Mouse (Mus musculus) heart, embryonic 12.5 days (tissue): Measurements from ENCODE around the gene Por. TPM values are rescaled to one million over a fixed set of nuclear protein-coding genes. Genes with fewer than 3 reads are reported as not detected.

Experiments
- ATAC-seq: fragments of 200-750 bp; cut with Nextera tagmentation; 2 replicates; pipeline ENCODE4 v1.8.0; 2017; ENCODE audit warnings: moderate TSS enrichment, moderate library complexity; ENCODE audit not compliant: insufficient number of reproducible peaks, low FRiP score
- H3K27ac ChIP-seq: fragments of 300-500 bp; sonication (generic); 2 replicates; pipeline ENCODE4 v1.5.1; 2016; ENCODE audit warnings: mild to moderate bottlenecking, moderate library complexity; ENCODE audit not compliant: poor library complexity, severe bottlenecking
- H3K27me3 ChIP-seq: fragments of 300-500 bp; sonication (generic); replicated peaks from 2 replicates; pipeline ENCODE4 v1.6.1; 2016; ENCODE audit warnings: mild to moderate bottlenecking, moderate library complexity
- H3K36me3 ChIP-seq: fragments of 300-500 bp; sonication (generic); 2 replicates; pipeline ENCODE4 v1.6.1; 2016; ENCODE audit warnings: mild to moderate bottlenecking, moderate library complexity
- H3K4me1 ChIP-seq: fragments of 300-500 bp; sonication (generic); replicated peaks from 2 replicates; pipeline ENCODE4 v1.6.1; 2016; ENCODE audit warnings: mild to moderate bottlenecking
- H3K4me2 ChIP-seq: fragments of 300-500 bp; sonication (generic); 2 replicates; pipeline ENCODE4 v1.6.1; 2016; ENCODE audit warnings: mild to moderate bottlenecking, moderate library complexity
- H3K4me3 ChIP-seq: fragments of 300-500 bp; sonication (generic); 2 replicates; pipeline ENCODE4 v1.5.1; 2016; ENCODE audit warnings: mild to moderate bottlenecking
- H3K9ac ChIP-seq: fragments of 300-500 bp; sonication (generic); 2 replicates; pipeline ENCODE4 v1.6.1; 2016; ENCODE audit warnings: mild to moderate bottlenecking, moderate library complexity
- H3K9me3 ChIP-seq: fragments of 300-500 bp; sonication (generic); replicated peaks from 2 replicates; pipeline ENCODE4 v1.6.1; 2016; ENCODE audit warnings: mild to moderate bottlenecking, moderate library complexity
- WGBS: fragments of 180-500 bp; shearing (Covaris S2); methylation state at CpG from one replicate; pipeline ENCODE4 v1.1.7; 2016; 5-methylcytosine and 5-hydroxymethylcytosine counted together
- polyA plus RNA-seq: library from polyadenylated mRNA; unstranded; fragments of >200 nt; fragmentation: Nextera tagmentation; extraction: Ambion mirVana; gene quantifications from 2 replicates; pipeline ENCODE4 v1.2.1, GENCODE M21; 2016

The Por gene
- polyA plus RNA-seq, 1 experiment from 2014 or later: 54.0 TPM

DNA sequence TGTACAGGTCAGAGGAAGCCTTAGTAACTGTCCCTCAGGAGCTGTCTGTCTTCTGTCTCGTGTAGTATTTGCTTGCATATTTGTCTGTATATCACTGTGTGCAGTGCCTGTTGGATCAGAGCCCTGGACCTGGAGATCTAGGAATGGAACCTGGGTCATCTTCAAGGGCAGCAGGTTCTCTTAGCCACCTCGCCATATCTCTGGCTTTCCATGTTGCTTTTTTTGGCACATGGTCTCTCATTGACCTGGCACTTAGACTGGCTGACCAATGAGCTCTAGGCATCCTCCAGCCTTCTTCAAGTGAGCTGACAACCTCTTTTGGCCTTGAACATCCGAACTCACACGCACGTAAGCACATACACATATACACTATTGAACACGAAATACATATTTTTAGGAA is 32.4 kb downstream of the Por start:
- Histone ChIP-seq H3K4me1 (peaks cover 31% of the 10 kb centered on the region), H3K9me3 (no peaks in the 10 kb centered on the region), H3K36me3 (peaks cover 25% of the 10 kb centered on the region), H3K4me2 (peak overlapping the region; percentile 1; the same call in 1 of the 2 replicates), H3K4me3 (no peak overlapping the region), H3K27ac (peak overlapping the region; percentile 84), H3K9ac (no peak overlapping the region), H3K27me3 (no peaks in the 10 kb centered on the region)
- no peak for ATAC-seq
- 49% methylated on average over 6 of the region's 6 CpGs for WGBS

DNA sequence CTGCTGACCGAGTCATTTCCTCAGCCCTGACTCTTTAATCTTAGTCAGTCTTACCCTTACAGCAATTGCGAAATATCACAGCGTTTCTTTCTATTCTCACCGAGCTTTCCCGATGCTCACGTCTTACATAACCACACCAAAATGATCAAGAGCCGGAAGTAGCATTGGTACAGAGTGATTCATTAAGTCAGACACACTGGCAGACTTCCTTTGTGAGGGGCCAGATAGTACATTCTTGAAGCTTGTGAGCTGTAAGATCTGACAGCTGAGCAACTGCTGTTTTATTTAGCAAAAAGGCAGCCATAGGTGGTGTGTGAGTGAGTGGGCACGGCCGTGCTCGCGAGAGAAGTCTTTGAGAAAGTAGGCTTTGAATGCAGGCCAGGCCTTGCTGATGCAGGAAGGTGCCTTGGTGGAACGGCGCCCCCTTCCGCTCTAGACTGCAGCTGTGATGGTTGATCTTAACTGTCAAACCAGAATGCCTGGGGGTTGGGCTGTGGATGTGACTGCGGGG is 32.9 kb downstream of the Por start:
- WGBS: 52% methylated on average over 15 of the region's 15 CpGs
- H3K27ac ChIP-seq: peak overlapping the region; percentile 84

GRCm38 (mm10) chr5:135703431-135703830 is 33.6 kb downstream of the Por start:
- H3K4me1 ChIP-seq: peaks cover 25% of the 10 kb centered on the region
- H3K9ac ChIP-seq: no peak overlapping the region
- no peak overlapping the region for H3K4me3 ChIP-seq
- 94% methylated on average over 7 of the region's 7 CpGs for WGBS
- peaks cover 30% of the 10 kb centered on the region for H3K36me3 ChIP-seq
- H3K27me3 ChIP-seq: no peaks in the 10 kb centered on the region
- no peak overlapping the region for H3K4me2 ChIP-seq
- no peaks in the 10 kb centered on the region for H3K9me3 ChIP-seq
- H3K27ac ChIP-seq: no peak overlapping the region
- no peak for ATAC-seq

More for the DNA sequence above, 32.9 kb downstream of the Por start:
- Histone ChIP-seq H3K4me1 (peaks cover 25% of the 10 kb centered on the region), H3K4me3 (no peak overlapping the region), H3K27me3 (no peaks in the 10 kb centered on the region), H3K9ac (no peak overlapping the region), H3K9me3 (no peaks in the 10 kb centered on the region), H3K4me2 (peak overlapping the region; percentile 1; the same call in 1 of the 2 replicates), H3K36me3 (peaks cover 30% of the 10 kb centered on the region)
- ATAC-seq: no peak

DNA sequence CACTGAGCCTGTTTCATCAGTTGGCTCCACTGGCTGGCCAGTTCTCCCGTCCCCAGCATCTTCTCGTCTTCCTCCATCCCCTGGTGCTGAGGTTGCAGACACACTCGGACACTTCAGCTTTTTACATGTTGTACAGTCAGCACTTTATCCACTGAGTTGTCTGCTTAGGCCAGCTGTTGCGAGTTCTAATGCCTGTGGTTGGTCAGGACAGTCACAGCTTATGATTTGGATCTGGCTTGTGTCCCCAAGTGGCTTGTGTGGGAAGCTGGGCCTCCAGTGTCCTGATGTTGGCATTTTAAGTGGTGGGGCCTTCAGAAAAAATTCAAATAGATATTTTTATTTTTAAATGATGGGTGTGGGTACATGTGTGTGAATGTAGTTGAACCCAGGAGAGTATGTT is 35.5 kb downstream of the Por start:
- Histone ChIP-seq H3K4me3 (no peak overlapping the region), H3K36me3 (peaks cover 27% of the 10 kb centered on the region), H3K27me3 (no peaks in the 10 kb centered on the region), H3K4me1 (peaks cover 25% of the 10 kb centered on the region), H3K9me3 (0 out of 2 replicates have a peak, but pooled peaks cover 4% of the 10 kb centered on the region), H3K27ac (no peak overlapping the region), H3K9ac (no peak overlapping the region), H3K4me2 (no peak overlapping the region)
- 91% methylated on average over 4 of the region's 4 CpGs for WGBS
- no peak for ATAC-seq

GRCm38 (mm10) chr5:135707039-135707438 is 37.2 kb downstream of the Por start:
- Histone ChIP-seq H3K4me2 (no peak overlapping the region), H3K9ac (no peak overlapping the region), H3K4me3 (no peak overlapping the region), H3K27me3 (no peaks in the 10 kb centered on the region), H3K4me1 (peaks cover 20% of the 10 kb centered on the region), H3K9me3 (0 out of 2 replicates have a peak, but pooled peaks cover 4% of the 10 kb centered on the region), H3K36me3 (peaks cover 27% of the 10 kb centered on the region), H3K27ac (no peak overlapping the region)
- no peak for ATAC-seq
- WGBS: 93% methylated on average over 13 of the region's 13 CpGs

- peaks cover 20% of the 10 kb centered on the region for H3K4me1 ChIP-seq
- H3K27me3 ChIP-seq: no peaks in the 10 kb centered on the region
- no peak overlapping the region for H3K4me2 ChIP-seq
- H3K9ac ChIP-seq: no peak overlapping the region
- peaks cover 27% of the 10 kb centered on the region for H3K36me3 ChIP-seq
- WGBS: 40% methylated on average over 1 of the region's 1 CpGs
- H3K9me3 ChIP-seq: 0 out of 2 replicates have a peak, but pooled peaks cover 4% of the 10 kb centered on the region
- no peak overlapping the region for H3K27ac ChIP-seq
- ATAC-seq: no peak
- H3K4me3 ChIP-seq: no peak overlapping the region
These were observed 38.0 kb downstream of the Por start for GRCm38 (mm10) chr5:135707855-135708254.

DNA sequence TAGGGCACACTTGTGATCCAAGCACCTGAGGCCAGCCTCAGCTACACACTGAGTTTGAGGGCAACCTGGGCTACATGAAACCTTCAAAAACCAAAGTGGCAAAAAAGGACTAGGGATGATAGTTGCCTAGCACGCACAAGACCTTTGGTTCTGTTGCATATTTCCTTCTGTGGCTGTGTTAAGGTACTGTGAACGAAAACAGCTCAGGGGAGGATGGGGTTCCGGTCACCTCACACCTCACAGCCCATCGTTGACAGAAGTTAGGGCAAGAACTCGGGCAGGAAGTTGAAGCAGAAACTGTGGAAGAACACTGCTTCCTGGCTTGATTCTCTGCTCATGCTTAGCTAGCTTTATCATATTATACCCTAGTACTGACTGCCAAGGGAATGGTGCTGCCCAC is 39.9 kb downstream of the Por start:
- peaks cover 27% of the 10 kb centered on the region for H3K36me3 ChIP-seq
- WGBS: 90% methylated on average over 5 of the region's 5 CpGs
- H3K27me3 ChIP-seq: no peaks in the 10 kb centered on the region
- H3K27ac ChIP-seq: no peak overlapping the region
- H3K4me3 ChIP-seq: no peak overlapping the region
- ATAC-seq: no peak
- 0 out of 2 replicates have a peak, but pooled peaks cover 4% of the 10 kb centered on the region for H3K9me3 ChIP-seq
- H3K9ac ChIP-seq: no peak overlapping the region
- peaks cover 29% of the 10 kb centered on the region for H3K4me1 ChIP-seq
- H3K4me2 ChIP-seq: no peak overlapping the region

- WGBS: 76% methylated on average over 7 of the region's 7 CpGs
- no peak overlapping the region for H3K9ac ChIP-seq
- 0 out of 2 replicates have a peak, but pooled peaks cover 4% of the 10 kb centered on the region for H3K9me3 ChIP-seq
- ATAC-seq: no peak
- H3K27ac ChIP-seq: no peak overlapping the region
- peaks cover 29% of the 10 kb centered on the region for H3K4me1 ChIP-seq
- no peak overlapping the region for H3K4me2 ChIP-seq
- peaks cover 29% of the 10 kb centered on the region for H3K36me3 ChIP-seq
- no peak overlapping the region for H3K4me3 ChIP-seq
- no peaks in the 10 kb centered on the region for H3K27me3 ChIP-seq
These were observed 40.9 kb downstream of the Por start for GRCm38 (mm10) chr5:135710599-135711214.

DNA sequence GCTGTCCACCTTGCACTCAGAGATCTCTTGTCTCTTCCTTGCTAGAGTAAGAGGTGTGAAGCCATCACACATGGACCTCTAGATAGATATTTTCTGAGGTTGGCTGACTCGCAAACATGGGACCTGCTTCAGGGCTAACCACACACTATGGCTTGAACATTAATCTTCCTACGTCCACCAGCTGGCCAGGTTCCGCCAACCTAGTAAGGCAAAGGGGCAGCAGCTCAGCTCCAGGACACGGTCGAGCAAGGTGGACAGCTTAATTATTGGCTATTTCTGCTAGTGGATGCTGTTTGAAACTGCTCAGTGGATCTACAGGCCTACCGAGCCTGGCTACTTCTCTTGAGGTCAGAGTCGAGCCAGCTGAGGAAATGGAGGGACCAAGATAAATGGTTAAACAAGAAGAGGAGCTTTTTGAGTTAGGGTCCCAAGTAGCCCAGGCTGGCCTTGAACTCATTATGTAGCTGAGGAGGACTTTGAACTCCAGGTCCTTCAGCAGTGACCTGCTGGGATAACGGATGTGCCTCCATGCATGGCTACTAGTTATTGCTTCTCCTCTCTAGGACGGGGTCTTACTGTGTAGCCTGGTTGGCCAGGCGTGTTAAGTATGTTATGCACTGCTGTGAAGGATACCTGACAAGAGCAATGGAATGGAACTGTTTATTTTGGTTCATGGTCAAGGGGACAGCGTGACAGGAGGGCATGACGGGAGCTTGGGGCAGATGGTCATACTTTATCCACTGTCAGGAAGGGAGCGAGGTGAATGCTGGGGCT is 41.9 kb downstream of the Por start:
- H3K4me2 ChIP-seq: no peak overlapping the region
- 0 out of 2 replicates have a peak, but pooled peaks cover 4% of the 10 kb centered on the region for H3K9me3 ChIP-seq
- H3K27me3 ChIP-seq: no peaks in the 10 kb centered on the region
- H3K36me3 ChIP-seq: peaks cover 33% of the 10 kb centered on the region
- no peak overlapping the region for H3K27ac ChIP-seq
- H3K4me3 ChIP-seq: no peak overlapping the region
- WGBS: 86% methylated on average over 13 of the region's 13 CpGs
- peaks cover 29% of the 10 kb centered on the region for H3K4me1 ChIP-seq
- H3K9ac ChIP-seq: no peak overlapping the region
- no peak for ATAC-seq

GRCm38 (mm10) chr5:135712803-135713202 is 43.0 kb downstream of the Por start:
- Histone ChIP-seq H3K4me2 (no peak overlapping the region), H3K27ac (peak overlapping the region; percentile 46; the same call in 1 of the 2 replicates), H3K9me3 (0 out of 2 replicates have a peak, but pooled peaks cover 4% of the 10 kb centered on the region), H3K4me1 (peaks cover 29% of the 10 kb centered on the region), H3K36me3 (peaks cover 32% of the 10 kb centered on the region), H3K9ac (no peak overlapping the region), H3K27me3 (no peaks in the 10 kb centered on the region), H3K4me3 (no peak overlapping the region)
- no peak for ATAC-seq
- WGBS: 30% methylated on average over 4 of the region's 4 CpGs
